Mouse (Mus musculus) megakaryocyte, embryonic 14.5 days (primary cell): ENCODE measurements around the gene Ptprm. TPM values are rescaled to one million over a fixed set of nuclear protein-coding genes. Genes with fewer than 3 reads are reported as not detected.

Experiments used
- H3K27me3 ChIP-seq: replicated peaks from 2 replicates; pipeline ENCODE3; 2012; ENCODE audit warnings: inconsistent platforms
- H3K36me3 ChIP-seq: replicated peaks from 2 replicates; pipeline ENCODE3; 2012; ENCODE audit warnings: low read length, inconsistent platforms, mixed read lengths
- H3K4me1 ChIP-seq: 2 replicates; pipeline ENCODE4 v1.6.1; 2012; ENCODE audit warnings: inconsistent platforms
- H3K4me3 ChIP-seq: replicated peaks from 2 replicates; pipeline ENCODE3; 2012; ENCODE audit warnings: moderate library complexity, mild to moderate bottlenecking, inconsistent platforms
- H3K9me3 ChIP-seq: 2 replicates; pipeline ENCODE4 v1.6.1; 2012; ENCODE audit warnings: inconsistent platforms
- FLI1 ChIP-seq: IDR thresholded peaks from 2 replicates; pipeline ENCODE4 v1.6.1; 2012; ENCODE audit warnings: low read length, inconsistent platforms, mixed read lengths
- GATA1 ChIP-seq: IDR thresholded peaks from 3 replicates; pipeline ENCODE4 v1.6.1; 2012; ENCODE audit warnings: mixed read lengths, low read length, inconsistent platforms, borderline replicate concordance
- polyA plus RNA-seq: library from polyadenylated mRNA; stranded (reverse); fragments of >175 nt; gene quantifications from 2 replicates; pipeline ENCODE4 v1.2.3, GENCODE M21; 2012; ENCODE audit warnings: low replicate concordance; ENCODE audit not compliant: insufficient read depth

Ptprm gene
- polyA plus RNA-seq, 1 experiment: not detected

GRCm38 (mm10) chr17:66743321-66743720 lies 610.9 kb downstream of the Ptprm start:
- no peak for TF ChIP-seq GATA1
- TF ChIP-seq FLI1: no peak
- no peaks in the 10 kb centered on the region for H3K27me3 ChIP-seq
- no peaks in the 10 kb centered on the region for H3K4me1 ChIP-seq
- no peaks in the 10 kb centered on the region for H3K36me3 ChIP-seq
- peaks cover 45% of the 10 kb centered on the region for H3K9me3 ChIP-seq
- H3K4me3 ChIP-seq: no peak overlapping the region

- peaks cover 46% of the 10 kb centered on the region for H3K9me3 ChIP-seq
- H3K36me3 ChIP-seq: no peaks in the 10 kb centered on the region
- TF ChIP-seq GATA1: no peak
- TF ChIP-seq FLI1: no peak
- H3K4me3 ChIP-seq: no peak overlapping the region
- no peaks in the 10 kb centered on the region for H3K4me1 ChIP-seq
- no peaks in the 10 kb centered on the region for H3K27me3 ChIP-seq
Measured at GRCm38 (mm10) chr17:66738779-66739345, 615.4 kb downstream of the Ptprm start.

- Histone ChIP-seq H3K27me3 (no peaks in the 10 kb centered on the region), H3K4me1 (no peaks in the 10 kb centered on the region), H3K9me3 (peaks cover 40% of the 10 kb centered on the region), H3K36me3 (no peaks in the 10 kb centered on the region), H3K4me3 (no peak overlapping the region)
- TF ChIP-seq GATA1 (no peak), FLI1 (no peak)
Measured at GRCm38 (mm10) chr17:66738331-66738730, 615.9 kb downstream of the Ptprm start.

GRCm38 (mm10) chr17:66736450-66736849 lies 617.8 kb downstream of the Ptprm start:
- Histone ChIP-seq H3K4me1 (no peaks in the 10 kb centered on the region), H3K36me3 (no peaks in the 10 kb centered on the region), H3K9me3 (peaks cover 34% of the 10 kb centered on the region), H3K4me3 (no peak overlapping the region), H3K27me3 (no peaks in the 10 kb centered on the region)
- TF ChIP-seq GATA1 (no peak), FLI1 (no peak)

- H3K4me1 ChIP-seq: no peaks in the 10 kb centered on the region
- H3K27me3 ChIP-seq: no peaks in the 10 kb centered on the region
- no peak overlapping the region for H3K4me3 ChIP-seq
- no peaks in the 10 kb centered on the region for H3K36me3 ChIP-seq
- peaks cover 40% of the 10 kb centered on the region for H3K9me3 ChIP-seq
- no peak for TF ChIP-seq FLI1
- TF ChIP-seq GATA1: no peak
Measured at GRCm38 (mm10) chr17:66733541-66733940, 620.7 kb downstream of the Ptprm start.

- Histone ChIP-seq H3K27me3 (no peaks in the 10 kb centered on the region), H3K4me1 (no peaks in the 10 kb centered on the region), H3K36me3 (no peaks in the 10 kb centered on the region), H3K9me3 (peaks cover 52% of the 10 kb centered on the region), H3K4me3 (no peak overlapping the region)
- TF ChIP-seq FLI1 (no peak), GATA1 (no peak)
Measured at GRCm38 (mm10) chr17:66729979-66730378, 624.3 kb downstream of the Ptprm start.

GRCm38 (mm10) chr17:66720992-66721351 lies 633.3 kb downstream of the Ptprm start:
- peaks cover 53% of the 10 kb centered on the region for H3K9me3 ChIP-seq
- TF ChIP-seq GATA1: no peak
- no peak for TF ChIP-seq FLI1
- H3K36me3 ChIP-seq: no peaks in the 10 kb centered on the region
- H3K4me1 ChIP-seq: no peaks in the 10 kb centered on the region
- H3K4me3 ChIP-seq: no peak overlapping the region
- H3K27me3 ChIP-seq: no peaks in the 10 kb centered on the region

GRCm38 (mm10) chr17:66720200-66720991 lies 633.9 kb downstream of the Ptprm start:
- TF ChIP-seq FLI1: no peak
- no peak for TF ChIP-seq GATA1
- Histone ChIP-seq H3K9me3 (peaks cover 50% of the 10 kb centered on the region), H3K36me3 (no peaks in the 10 kb centered on the region), H3K4me1 (no peaks in the 10 kb centered on the region), H3K4me3 (no peak overlapping the region), H3K27me3 (no peaks in the 10 kb centered on the region)

GRCm38 (mm10) chr17:66712456-66713205 lies 641.6 kb downstream of the Ptprm start:
- H3K9me3 ChIP-seq: peaks cover 80% of the 10 kb centered on the region

More at GRCm38 (mm10) chr17:66712456-66713205, 641.6 kb downstream of the Ptprm start:
- Histone ChIP-seq H3K27me3 (no peaks in the 10 kb centered on the region), H3K4me1 (no peaks in the 10 kb centered on the region; the same call in 1 of the 2 replicates), H3K4me3 (peak overlapping the region; percentile 1), H3K36me3 (no peaks in the 10 kb centered on the region)
- TF ChIP-seq GATA1 (no peak), FLI1 (no peak)
